Mouse (Mus musculus) midbrain, embryonic 12.5 days (tissue): ENCODE measurements around the gene Lbhd1. TPM values are rescaled to one million over a fixed set of nuclear protein-coding genes. Genes with fewer than 3 reads are reported as not detected.

Experiments
- microRNA-seq: library from miRNA; unstranded; fragments of <30 nt; microRNA quantifications from one replicate; pipeline ENCODE4, GENCODE M21; 2017
- polyA plus RNA-seq: library from polyadenylated mRNA; unstranded; fragments of >200 nt; fragmentation: Nextera tagmentation; extraction: Ambion mirVana; gene quantifications from 2 replicates; pipeline ENCODE4 v1.2.1, GENCODE M21; 2016

Lbhd1 gene
- polyA plus RNA-seq, 1 experiment from 2014 or later: 97.2 TPM

Small RNA genes lying within 50 kb of the gene (microRNA-seq; reads per million reads assigned to microRNA genes)
- gene Mir5136: not detected

Other genes with a start within 250 kb of the Lbhd1 start
- gene Chrm1, start 219.9 kb upstream of the Lbhd1 start, polyA plus RNA-seq: 0.50 and 0.59 TPM in 2 replicates
- 138 and 150 TPM in 2 replicates for gene Slc3a2, start 160.4 kb upstream of the Lbhd1 start, polyA plus RNA-seq
- 78.5 and 80.7 TPM in 2 replicates for gene Wdr74, start 147.9 kb upstream of the Lbhd1 start, polyA plus RNA-seq
- 3.3 and 4.5 TPM in 2 replicates for gene 1700092M07Rik, start 143.0 kb upstream of the Lbhd1 start, polyA plus RNA-seq
- gene Stx5a, start 142.3 kb upstream of the Lbhd1 start, polyA plus RNA-seq: 121 and 127 TPM in 2 replicates
- 210 and 224 TPM in 2 replicates for gene Nxf1, start 126.7 kb upstream of the Lbhd1 start, polyA plus RNA-seq
- gene Tmem223, start 112.7 kb upstream of the Lbhd1 start, polyA plus RNA-seq: 211 and 214 TPM in 2 replicates
- gene Tmem179b, start 109.3 kb upstream of the Lbhd1 start, polyA plus RNA-seq: 40.4 TPM in 2 replicates
- 34.5 and 35.5 TPM in 2 replicates for gene Taf6l, start 97.3 kb upstream of the Lbhd1 start, polyA plus RNA-seq
- gene Polr2g, start 85.2 kb upstream of the Lbhd1 start, polyA plus RNA-seq: 154 and 160 TPM in 2 replicates
- gene Zbtb3, start 81.2 kb upstream of the Lbhd1 start, polyA plus RNA-seq: 8.3 and 8.8 TPM in 2 replicates
- gene Ttc9c, start 64.4 kb upstream of the Lbhd1 start, polyA plus RNA-seq: 65.7 and 69.9 TPM in 2 replicates
- 6.0 and 6.4 TPM in 2 replicates for gene Hnrnpul2, start 63.7 kb upstream of the Lbhd1 start, polyA plus RNA-seq
- not detected in 2 replicates for gene AC129217.1, start 54.0 kb upstream of the Lbhd1 start, polyA plus RNA-seq
- 68.0 and 68.7 TPM in 2 replicates for gene Bscl2, start 46.3 kb upstream of the Lbhd1 start, polyA plus RNA-seq
- 174 and 180 TPM in 2 replicates for gene Gng3, start 44.5 kb upstream of the Lbhd1 start, polyA plus RNA-seq
- gene Lrrn4cl, start 33.0 kb upstream of the Lbhd1 start, polyA plus RNA-seq: 0.55 and 0.62 TPM in 2 replicates
- gene Ubxn1, start 12.2 kb upstream of the Lbhd1 start, polyA plus RNA-seq: 172 and 175 TPM in 2 replicates
- 59.6 and 63.5 TPM in 2 replicates for gene Uqcc3, start 2.8 kb upstream of the Lbhd1 start, polyA plus RNA-seq
- not detected in 2 replicates for gene Gm49403, start 198 bp downstream of the Lbhd1 start, polyA plus RNA-seq
- 81.0 and 87.1 TPM in 2 replicates for gene 1810009A15Rik, start 5.1 kb downstream of the Lbhd1 start, polyA plus RNA-seq
- not detected in 2 replicates for gene Gm49416, start 5.2 kb downstream of the Lbhd1 start, polyA plus RNA-seq
- gene Ints5, start 9.3 kb downstream of the Lbhd1 start, polyA plus RNA-seq: 46.2 and 46.6 TPM in 2 replicates
- gene Ganab, start 14.3 kb downstream of the Lbhd1 start, polyA plus RNA-seq: 111 and 115 TPM in 2 replicates
- 71.9 and 72.5 TPM in 2 replicates for gene B3gat3, start 36.6 kb downstream of the Lbhd1 start, polyA plus RNA-seq
- gene Rom1, start 45.6 kb downstream of the Lbhd1 start, polyA plus RNA-seq: 2.1 and 2.2 TPM in 2 replicates
- gene Eml3, start 45.8 kb downstream of the Lbhd1 start, polyA plus RNA-seq: 14.9 and 15.8 TPM in 2 replicates
- 189 and 192 TPM in 2 replicates for gene Mta2, start 58.1 kb downstream of the Lbhd1 start, polyA plus RNA-seq
- gene Tut1, start 70.1 kb downstream of the Lbhd1 start, polyA plus RNA-seq: 34.0 and 34.2 TPM in 2 replicates
- gene Eef1g, start 83.3 kb downstream of the Lbhd1 start, polyA plus RNA-seq: 338 and 351 TPM in 2 replicates
- 7.6 and 12.2 TPM in 2 replicates for gene Ahnak, start 105.6 kb downstream of the Lbhd1 start, polyA plus RNA-seq
- not detected in 2 replicates for gene Scgb1a1, start 204.2 kb downstream of the Lbhd1 start, polyA plus RNA-seq